Mouse (Mus musculus) thymus, postnatal 10 days (tissue): ENCODE measurements at regions not wholly inside any gene's neighbourhood (a gene's known extent, or its start where the extent isn't known, plus 50 kb on each side); places are given as distances from the start of the nearest gene placed in this dataset.

Source experiments
- DNase-seq, 2 experiments: peaks; one replicate each; pipeline ENCODE4 v3.0.0; 2021; ENCODE audit warnings: low spot score in 2 of 2

DNA sequence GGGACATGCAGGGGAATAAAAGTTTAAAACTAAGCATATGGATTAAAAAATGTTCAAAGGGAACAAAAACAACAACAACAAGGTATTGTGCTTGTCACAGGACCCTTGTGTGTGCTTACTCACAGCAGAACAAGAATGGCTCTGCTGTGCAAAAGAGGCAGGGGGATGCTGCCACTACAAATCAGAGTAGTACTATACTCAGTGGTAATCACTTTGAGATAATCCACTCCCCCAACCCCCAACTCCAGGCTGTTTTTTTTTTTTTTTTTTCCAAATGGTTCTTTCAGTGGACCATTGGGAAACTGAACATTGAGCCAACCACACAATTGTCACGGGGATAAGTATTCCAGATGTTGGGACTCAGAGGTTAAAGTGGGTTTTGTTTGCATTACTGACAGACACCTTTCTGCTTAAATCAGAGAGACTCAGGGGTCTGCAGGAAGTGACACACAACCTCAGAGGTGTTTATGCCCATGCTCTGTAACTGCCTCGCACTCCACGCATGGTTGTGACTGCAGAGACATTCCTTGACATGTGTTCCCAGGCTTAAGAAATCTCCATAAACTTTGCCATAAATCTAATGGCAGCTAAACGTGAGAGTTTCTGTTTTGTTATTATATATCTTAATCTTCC, 461.7 kb upstream of the Cited2 start:
- DNase-seq: no peak

DNA sequence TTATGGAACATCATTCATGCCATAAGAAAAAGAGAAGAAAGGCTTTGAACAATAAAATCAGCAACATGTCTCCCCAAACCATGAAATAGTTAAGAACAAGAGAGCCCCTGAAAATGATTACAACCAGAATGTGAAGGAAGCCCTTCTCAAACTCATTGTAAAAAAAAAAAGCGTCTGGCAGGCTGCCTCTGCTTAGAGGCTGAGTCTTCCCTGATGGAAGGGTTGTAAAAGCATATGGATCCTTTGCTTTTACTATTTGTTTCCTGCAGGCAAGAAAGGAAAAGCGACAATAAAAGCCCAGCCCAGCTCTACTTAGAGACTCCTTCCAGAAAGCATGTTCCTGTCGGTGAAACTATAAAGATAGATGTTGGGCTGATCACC, 461.2 kb upstream of the Cited2 start:
- no peak for DNase-seq

DNA sequence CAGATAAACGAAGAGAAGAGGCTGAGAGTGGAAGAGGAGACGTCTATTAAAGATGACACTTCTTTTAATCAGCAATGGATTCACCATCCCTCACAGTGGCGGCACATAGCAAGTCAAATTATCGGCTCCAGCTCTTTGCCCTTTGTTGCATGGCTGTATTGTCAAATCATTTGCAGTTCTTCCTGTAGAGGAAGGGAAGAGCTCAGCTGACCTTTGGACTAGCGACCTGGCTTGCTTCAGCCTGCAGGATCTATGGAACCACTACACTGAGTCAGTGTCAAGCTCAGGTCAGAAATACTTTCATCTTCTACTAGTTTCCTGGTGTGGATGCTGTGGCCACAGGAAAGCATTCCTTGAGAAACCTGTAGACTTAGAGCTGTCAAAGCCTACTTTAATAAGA, 450.4 kb upstream of the Cited2 start:
- DNase-seq: no peak

DNA sequence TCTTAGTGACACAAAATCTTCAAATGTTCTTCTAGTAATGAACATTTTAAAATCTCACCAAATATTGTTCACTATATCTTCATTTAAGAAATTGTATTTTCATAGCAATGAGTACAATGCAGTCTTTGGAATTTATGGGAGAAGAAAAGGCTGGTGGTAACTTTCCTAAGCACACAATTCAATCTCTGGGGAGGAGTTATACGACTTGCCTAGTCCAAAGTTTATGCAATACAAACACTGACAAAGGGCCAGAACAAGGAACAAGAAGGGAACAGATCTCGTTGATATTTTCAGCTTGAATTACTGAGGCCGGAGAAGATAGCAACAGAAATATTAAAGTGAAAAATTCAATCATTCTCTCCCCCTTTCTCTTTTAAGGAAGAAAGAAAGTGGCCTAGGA, 449.2 kb upstream of the Cited2 start:
- DNase-seq: no peak

DNA sequence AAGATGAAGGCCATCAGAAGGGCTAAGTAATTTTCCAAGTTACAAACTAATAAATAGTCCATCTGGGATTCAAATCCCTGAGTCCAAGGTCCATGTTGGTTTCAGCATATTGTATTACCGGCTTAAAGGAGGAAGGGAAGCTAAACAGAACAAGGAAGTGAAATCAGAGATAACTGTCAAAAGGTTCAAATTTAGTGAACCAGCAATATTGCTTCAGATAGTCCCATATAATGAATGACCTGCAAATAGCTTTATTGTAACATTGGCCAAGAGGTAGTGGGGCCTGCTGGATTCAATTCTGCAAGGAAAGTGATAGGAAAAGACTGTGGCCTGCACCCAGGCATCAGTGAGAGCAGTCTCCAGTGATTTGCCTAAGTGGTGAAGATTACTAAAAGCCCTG, 447.8 kb upstream of the Cited2 start:
- DNase-seq: no peak

DNA sequence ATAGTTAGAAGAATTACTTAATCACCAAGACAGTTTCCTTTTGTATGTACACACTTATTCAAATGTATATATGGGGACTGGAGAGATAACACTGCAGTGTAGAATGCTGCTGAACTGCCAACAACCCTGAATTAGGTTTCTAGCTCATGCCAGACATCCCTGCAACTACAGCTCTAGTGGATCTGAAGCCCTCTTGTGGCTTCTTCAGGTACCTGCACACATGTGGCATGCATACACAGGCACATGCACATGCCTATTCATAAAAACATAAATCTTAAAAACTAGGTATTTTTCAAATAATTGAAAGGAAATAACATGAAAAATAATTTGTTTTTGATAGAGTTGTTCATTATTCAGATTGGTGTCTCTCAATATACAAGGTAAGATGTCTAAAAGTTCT, 445.1 kb upstream of the Cited2 start:
- DNase-seq: no peak

DNA sequence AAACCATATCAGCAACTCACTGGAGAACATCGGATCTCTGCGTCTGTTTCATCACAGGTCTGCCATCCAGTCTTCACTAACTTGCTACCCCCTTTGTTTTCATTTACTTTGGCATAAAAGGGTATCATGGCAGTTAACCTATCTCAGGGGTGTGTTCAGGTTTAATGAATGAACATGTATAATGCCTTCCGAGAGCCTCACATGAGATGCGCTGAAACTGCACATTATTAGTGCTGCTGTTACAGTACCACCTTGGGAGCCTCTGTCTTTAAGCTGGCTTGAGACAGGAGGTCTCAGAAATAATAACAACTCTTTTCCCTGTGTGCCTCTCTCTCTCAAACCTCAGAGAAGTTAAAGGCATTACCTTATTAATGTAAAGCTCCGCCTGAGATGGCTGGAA, 438.2 kb upstream of the Cited2 start:
- no peak for DNase-seq

DNA sequence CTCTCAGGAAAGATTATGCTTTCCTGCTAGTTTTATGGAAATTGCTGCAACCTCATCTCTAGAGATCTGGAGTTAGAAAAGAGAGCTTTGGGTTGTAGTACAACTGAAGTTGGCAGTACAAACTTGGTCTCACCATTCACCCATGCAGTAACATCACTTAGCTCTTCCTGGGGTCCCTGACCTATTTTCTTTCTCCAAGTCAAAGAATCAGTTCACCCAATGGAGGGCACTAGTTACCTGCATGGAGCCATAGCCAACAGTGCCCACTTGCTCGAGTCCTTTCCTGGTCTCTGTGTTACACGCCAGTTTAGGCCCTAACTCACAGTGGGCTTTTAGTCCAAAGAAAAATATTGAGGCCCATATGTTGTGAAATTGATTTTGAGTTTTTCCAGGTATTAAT, 435.9 kb upstream of the Cited2 start:
- no peak for DNase-seq

DNA sequence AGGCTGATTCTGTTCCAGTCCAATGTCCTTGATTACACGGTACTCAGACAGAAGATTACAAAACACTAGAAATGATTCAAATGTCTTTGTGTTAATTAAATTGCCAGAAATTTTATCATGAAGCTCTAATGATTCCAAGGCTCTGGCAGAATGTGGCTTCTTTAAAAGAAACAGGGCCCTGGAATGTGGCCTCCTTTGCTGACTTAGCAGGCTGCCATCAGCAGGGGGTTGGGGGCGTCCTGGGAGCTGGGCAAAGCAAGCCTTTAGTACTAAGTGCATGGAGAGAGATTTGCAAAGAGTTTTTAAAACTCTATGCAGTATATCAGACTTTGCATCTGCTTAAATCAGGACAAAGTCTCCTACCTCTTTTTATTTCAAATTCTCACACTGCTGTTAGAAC, 434.8 kb upstream of the Cited2 start:
- no peak for DNase-seq

DNA sequence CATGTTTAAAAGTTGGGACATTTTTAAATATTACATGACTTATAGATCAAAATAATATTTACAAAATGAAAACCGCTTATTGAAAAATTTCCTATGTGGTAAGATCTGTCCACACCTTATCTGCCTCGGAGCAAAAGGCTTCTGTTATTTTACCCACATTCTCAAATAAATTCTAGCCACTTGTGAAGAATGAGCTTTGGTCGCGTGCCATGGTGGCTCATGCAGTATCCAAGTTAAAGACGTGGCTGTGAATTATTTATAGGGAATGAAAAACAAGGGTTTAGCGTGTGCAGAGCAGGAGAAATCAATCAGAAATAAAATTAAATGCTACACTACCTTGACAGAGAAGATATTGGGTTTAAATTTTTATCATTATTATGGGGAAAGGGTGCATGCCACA, 430.7 kb upstream of the Cited2 start:
- no peak for DNase-seq

DNA sequence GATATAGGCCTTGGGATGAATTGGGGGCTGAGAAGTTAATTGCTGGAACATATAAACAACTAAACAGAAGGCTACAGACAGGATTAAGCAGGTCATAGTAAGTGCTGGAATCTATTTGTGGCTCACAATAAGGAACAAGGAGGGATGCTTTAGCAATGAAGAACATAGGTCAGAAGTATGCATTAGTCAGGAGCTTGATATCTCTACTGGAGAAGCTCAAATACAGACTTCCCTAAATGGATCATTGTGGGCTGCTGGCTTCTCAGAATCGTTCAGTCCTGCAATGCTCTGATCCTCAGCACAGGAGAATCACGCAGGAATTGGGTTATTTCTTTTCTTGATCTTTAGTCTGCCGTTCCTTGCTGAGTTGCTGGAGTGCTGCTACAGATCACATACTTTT, 428.6 kb upstream of the Cited2 start:
- DNase-seq: no peak

DNA sequence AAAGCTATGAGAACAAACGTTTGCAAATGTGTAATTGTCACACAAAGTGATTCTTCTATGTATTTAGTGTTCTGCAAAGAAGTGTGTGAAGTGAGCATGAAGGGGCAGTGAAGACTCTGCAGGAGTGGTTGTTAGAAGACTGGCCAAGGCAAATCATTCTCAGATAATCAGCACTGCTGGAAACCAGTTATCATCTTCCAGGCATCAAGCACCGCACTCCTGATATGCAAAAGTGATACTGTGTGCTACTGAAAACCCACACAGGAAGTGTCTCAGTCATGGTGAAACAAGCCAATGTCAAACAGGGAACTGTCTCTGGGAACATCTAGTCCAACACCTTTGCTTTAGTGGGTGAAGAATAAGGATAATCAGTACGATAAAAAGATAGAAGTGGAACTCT, 427.9 kb upstream of the Cited2 start:
- DNase-seq: no peak

DNA sequence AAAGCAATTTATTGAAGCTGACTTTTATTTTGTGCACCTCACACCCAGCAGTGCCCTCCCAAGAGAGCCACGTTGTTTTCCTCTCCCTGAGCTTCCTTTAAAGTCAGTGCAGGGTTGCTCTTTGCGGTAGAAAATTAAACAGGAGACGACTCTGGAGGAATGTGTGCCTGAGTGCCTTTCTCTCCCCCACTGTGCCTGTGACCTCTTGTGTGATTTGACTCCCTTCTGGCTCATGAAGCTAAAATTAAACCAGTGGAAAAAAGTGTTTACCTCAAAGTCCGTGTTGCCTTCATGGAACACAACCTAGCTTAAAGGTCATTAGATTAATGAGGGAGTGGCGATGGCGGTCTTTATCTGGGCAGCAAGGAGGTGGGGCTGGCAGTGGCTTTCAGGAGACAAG, 423.4 kb upstream of the Cited2 start:
- DNase-seq: no peak

DNA sequence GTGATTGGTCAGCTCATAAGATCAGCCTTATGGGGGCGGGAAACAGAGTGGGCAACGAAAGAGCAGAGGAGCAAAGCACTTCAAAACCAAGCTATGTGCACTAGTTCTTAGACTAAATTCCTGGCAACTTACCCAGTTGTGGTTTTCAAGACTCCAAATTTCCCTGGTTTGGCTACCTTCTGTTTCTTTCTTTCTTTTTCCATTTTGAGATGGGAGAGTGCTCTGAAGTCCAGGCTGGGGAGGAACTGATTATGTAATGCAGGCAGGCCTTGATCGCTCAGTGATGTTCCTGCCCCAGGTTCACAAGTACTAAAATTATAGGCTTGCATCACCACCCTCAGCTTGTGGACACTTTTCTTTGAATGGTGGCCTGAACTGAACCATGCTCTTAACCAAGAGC, 396.3 kb upstream of the Cited2 start:
- no peak for DNase-seq

DNA sequence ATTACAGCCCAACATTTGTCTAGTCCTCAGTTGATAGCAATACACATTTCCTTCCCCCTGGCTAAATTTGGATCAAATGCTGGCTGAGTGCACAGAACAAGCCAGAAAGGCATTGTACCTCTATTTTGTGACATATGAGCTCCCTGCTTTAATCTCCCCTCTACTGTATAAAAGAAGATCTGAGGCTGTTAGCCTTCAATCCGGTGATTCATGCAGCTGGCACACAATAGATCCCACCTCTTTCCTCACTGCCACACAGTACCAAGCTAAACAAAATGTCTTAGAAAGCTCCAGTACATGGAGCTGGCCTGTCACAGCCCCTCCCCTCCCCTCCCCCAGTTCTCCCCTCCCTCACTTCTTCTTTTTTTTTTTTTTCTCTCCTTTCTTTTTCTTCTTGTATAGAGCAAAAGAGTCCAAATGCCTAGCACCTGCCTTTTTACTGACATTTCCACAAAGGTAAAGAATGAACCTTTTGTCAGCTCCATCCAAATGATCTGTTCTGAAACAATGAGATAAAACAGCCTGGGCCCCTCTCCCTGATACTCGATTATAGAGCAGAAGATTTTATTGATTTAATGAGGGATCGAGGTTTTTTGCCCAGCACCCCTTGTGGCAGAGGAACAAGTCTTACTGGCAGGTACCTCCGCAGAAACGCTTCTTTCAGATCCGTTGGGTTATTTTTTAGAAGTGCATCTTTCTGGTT, 392.0 kb upstream of the Cited2 start:
- DNase-seq: no peak

DNA sequence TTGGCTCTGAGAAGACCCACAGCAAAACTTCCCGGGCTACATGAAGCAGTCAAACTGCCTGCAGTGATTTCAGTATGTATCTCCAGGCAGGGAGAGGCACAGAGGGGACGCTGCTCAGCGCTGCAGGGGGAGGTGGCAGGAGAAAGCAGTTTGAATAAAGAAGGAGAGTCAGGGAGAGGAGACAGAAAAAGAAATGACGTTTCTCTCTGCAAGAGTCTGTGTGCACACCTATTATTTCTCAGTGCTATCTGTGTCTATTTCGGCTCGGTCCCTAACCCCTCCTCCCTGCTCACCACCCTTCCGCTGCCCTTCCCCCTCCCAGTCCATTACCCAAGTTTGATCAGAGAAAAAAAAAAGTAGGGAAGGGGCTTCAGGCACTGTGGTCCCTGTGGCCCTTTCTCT, 391.4 kb upstream of the Cited2 start:
- DNase-seq: no peak

DNA sequence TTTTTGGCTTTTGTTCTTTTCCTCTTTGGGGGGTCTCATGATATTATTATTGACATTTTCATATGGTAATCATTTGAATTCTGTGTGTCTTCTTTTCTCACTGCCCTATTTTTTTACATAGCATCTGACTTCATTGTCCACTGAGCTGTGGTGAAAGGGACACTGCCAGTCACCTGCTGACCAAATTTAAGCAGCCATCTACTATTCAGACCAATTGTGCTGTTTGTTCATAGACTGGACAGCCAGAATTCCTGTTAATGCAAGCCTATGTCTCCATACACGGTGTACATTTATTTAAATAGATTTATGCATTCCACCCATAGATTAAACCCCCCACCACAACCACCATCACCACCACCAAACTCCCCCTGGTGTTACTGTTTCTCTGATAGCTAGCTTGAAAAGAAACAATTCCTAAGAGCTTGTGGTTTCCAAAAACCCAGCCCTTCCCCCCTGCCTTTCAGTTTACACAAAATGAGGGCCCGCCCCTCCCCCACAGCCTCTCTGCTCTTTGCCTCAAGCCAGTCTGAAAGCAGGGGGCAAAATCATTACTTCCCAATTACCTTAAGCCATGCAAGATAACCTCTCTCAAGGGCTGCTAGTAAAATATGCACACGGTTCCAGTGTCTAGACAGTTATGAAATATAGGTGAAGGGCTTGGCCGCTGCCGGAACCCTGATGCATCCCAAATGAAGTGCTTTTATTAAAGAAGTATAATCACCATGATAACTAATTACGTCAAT, 390.8 kb upstream of the Cited2 start:
- DNase-seq: peak in 1 of 2 experiments; percentile 5

DNA sequence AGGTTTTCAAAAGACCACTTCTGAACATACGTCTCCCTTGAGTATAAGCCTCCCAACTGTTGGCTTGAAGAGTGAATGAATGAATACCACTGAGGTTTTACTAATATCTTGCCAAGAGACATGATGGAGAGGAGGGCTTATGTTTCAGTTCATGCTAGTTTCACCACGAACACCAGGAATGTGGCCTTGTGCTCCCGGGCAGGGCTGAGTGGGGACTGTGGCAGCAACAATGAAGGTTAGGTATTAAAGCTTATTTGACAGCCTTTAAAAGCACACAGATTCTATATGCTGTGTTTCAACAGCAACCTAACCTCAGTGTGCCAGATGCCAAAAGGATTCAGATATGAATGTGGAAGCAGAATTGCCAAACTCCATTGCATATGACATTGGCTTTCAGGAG, 390.0 kb upstream of the Cited2 start:
- DNase-seq: no peak

DNA sequence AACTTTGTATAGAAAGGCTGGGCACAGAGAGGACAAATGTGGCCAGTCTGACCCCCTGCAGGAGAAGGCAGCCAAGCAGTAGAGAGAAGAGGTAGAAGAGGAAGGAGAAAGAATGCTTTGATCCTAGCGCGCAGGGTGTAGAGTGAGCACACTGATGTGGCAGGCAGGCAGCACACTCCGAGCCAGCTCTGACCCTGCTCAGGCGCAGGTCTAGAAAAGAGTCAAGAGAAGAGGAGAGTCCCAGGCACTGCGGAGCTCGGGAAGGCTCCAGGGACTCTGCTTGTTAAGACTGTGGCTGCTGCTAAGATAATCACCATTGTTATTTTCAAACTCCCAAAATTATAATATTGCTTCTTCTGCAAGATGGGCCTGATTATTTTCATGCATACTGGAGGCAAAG, 389.3 kb upstream of the Cited2 start:
- no peak for DNase-seq

DNA sequence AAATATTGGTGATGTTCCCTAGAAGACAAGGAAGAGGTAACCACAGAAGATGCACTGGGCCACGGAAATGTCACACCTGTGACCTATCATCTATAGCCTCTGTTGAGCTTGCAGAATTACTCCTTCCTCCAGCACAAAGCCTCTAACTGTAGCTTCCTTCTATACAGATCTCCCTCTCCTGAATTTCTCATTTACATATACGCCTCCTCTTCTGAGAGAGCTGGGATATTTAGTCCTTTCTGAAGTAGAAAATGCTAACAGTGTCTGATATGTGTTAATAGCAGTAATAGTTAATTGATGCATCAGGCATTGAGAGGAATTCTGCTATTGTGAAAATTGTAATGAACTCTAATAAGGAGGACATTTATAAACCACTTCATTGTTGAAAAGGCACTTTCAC, 385.8 kb upstream of the Cited2 start:
- no peak for DNase-seq

DNA sequence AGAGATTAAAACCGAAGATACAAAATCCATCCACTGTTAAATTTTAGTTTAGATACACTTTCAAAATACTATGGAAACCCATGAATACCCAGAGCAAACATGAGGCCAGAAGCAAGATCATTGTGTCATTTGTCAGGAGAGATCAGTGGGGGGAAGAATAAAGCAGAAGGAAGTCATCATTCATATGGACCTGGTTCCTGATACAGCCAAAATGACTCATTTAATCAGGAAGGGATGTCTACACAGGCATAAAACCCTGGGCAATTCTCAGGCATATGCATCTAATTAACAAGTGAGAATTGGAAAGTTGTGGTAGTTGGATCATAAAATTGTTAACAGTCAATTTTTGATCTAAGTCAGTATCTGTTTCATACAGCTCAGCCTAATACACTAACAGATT, 379.2 kb upstream of the Cited2 start:
- DNase-seq: no peak

DNA sequence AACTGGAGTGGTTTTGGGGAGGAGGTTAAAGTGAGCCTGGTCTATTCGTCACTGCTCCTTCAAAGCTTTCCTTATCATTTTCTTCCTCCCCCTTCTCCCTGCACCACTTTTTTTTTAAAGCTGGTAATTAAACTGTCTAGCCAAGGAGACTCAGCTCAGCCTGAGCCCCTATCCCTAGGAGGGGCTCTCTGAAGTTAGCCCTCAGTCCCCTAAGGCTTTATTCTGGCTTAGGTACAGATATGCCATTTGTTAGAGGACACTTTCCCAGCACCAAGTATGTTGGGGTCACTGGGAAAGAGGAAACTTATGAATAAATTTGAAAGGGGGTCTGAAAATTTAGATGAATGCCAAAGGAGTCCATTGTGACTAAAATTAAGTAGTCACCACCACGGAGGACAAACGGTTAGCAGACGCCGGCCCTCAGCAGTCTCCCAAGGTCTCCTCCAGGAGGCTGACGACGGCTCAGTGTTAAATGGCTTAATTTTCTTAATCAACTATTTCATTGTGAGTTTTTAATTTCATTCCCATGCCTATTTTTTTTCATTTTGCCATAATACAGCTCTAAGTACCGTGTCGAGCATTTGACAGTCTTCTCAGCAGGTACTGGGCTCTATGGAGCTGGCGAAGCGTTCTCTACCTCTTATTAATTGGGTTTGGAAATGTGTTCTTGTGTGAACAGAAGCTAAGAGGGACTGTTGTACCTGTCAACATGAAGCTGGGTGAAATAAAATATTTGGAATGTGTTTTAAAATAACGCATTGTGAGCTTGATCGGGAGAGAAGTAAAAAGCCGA, 370.6 kb upstream of the Cited2 start:
- DNase-seq: no peak

DNA sequence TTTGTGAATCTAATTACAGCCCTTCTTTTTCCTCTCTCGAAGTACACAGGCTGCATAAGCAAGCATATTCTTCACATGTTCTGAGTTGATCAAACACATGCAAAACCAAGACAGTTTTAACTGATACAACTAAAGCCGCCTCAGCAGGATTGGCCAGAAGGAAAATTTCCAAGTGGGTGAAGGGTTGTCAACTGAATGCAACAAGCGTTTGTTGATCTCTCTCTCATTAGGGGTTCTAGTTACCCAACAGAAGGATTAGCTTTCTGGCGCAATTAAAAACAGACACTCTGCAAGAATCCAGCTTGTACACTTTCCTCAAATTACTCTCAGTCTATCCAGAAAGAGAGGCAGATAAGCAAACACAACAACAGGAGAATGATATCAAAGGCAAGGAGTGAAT, 367.5 kb upstream of the Cited2 start:
- no peak for DNase-seq
